Mouse (Mus musculus) spleen, adult 2 months (tissue): Measurements from ENCODE around the gene Fnip1.

Experiments used
- CTCF ChIP-seq: fragments of 200-500 bp; IDR thresholded peaks from 2 replicates; pipeline ENCODE4 v1.5.1; 2011; ENCODE audit warnings: mild to moderate bottlenecking, inconsistent platforms; ENCODE audit not compliant: insufficient read depth, insufficient read length, insufficient replicate concordance; ENCODE audit errors: extremely low read depth
- POLR2A ChIP-seq: fragments of 200-500 bp; IDR thresholded peaks from 2 replicates; pipeline ENCODE4 v1.6.1; 2011; ENCODE audit warnings: low read depth, low read length, inconsistent platforms

DNA sequence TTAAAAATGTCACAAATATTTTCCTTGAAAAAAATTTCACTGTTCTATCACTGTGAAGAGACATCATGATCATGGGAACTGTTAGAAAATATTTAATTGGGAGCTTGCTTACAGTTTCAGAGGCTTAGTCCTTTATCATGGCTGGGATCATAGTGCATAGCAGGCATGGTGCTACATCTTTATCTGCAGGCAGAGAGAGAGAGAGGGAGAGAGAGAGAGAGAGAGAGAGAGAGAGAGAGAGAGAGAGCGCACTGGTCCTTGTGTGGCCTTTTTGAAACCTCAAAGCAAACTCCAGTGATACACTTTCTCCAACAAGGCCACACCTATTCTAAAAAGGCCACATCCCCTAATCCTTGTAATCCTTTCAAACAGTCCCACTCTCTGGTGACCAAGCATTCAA is 2.2 kb upstream of the Fnip1 start:
- TF ChIP-seq CTCF = no peak
- no peak for TF ChIP-seq POLR2A
